Mouse (Mus musculus): Measurements from ENCODE around the gene Reep6.
A peak's percentile ranks its signal among the peaks of the same experiment; 100 is the strongest.

- TF ChIP-seq CTCF (conservative IDR thresholded peaks at IDR 0.05; ENCODE audit: insufficient read depth, insufficient read length, low read depth, low read length), result 0 out of 2 replicates have a peak, but pooled peaks have one; percentile 5
- no peak for TF ChIP-seq POLR2A (IDR thresholded peaks at IDR 0.05; ENCODE audit: low read depth, low read length)
Observed at GRCm38 (mm10) chr10:80323261-80324119, 6.3 kb upstream of the Reep6 start.
